Mouse (Mus musculus) left cerebral cortex, adult 9 months (tissue): ENCODE results near the gene Ncbp3.

Experiments used
- DNase-seq, 2 experiments: peaks; one replicate each; pipeline ENCODE4 v3.0.0; 2022; ENCODE audit warnings: low spot score in 2 of 2

The Ncbp3 gene

GRCm38 (mm10) chr11:73137116-73137515 lies 89.5 kb downstream of the Ncbp3 start:
- DNase-seq = no peak

GRCm38 (mm10) chr11:73137591-73138501 lies 90.3 kb downstream of the Ncbp3 start, which contains the start of gene Haspin:
Gene Haspin, minus strand, starts transcription at chr11:73138294.
- peak; percentile 36 to 87 for DNase-seq
